Mouse (Mus musculus) lung, postnatal 4 days (tissue): Measurements from ENCODE around the gene Kif26b.

ENCODE experiments used
- DNase-seq, 2 experiments: peaks; one replicate each; pipeline ENCODE4 v3.0.0; 2021

Gene Kif26b

DNA sequence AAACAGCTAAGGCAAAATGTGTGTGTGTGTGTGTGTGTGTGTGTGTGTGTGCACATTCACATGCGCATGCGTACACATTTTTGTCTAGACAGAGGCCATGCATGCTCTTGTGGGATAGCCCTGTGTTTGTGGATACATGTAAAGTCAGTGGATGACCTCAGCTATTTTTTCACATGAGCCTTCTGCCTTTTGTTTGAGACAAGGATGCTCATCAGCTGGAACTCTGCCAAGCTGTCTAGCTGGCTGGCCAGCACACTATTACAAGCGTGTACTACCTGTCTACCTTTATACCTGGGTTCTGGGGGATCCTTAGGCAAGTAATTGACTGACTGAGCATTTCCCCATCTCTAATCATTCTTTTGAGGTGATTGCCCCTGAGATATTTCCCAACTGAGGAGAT, 201.3 kb downstream of the Kif26b start:
- no peak for DNase-seq

DNA sequence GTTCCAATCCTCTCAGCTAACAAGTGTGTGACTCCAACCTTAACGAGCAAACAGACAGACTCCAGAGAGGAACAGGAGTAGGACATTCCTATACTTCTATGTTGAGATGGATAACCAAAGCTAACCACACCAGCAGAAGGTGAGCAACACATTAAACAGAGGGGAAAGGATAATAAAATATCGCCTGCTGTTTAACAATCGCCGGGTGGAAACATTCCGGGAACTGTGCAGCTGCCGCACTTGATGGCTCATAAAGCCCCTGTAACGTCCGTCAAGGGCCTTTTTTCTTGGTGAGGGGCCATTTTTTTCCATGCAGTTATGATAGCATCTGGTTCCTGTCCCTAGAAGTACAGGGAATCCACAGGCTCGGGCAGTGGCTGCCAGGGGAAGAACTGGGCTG, 204.1 kb downstream of the Kif26b start:
- DNase-seq, result no peak

DNA sequence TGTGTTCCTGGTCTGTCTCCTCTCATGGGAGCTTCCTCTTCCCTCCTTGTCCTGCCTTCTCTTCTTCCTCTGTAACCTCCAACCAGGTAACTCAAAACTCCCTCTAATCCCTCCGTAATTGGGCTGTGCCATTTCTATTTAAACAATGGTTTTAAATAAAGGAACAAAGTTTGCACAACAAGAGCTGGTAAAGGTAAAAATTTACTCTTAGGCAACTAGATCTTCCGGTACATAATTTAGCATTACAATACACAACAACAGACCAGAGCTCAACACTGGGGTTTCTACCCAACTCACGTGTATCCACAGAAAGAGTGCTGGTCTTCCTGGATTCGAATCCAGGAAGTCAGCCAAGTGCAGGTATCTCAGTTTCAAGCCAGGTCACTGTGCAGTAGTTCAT, 205.7 kb downstream of the Kif26b start:
- DNase-seq, result no peak

DNA sequence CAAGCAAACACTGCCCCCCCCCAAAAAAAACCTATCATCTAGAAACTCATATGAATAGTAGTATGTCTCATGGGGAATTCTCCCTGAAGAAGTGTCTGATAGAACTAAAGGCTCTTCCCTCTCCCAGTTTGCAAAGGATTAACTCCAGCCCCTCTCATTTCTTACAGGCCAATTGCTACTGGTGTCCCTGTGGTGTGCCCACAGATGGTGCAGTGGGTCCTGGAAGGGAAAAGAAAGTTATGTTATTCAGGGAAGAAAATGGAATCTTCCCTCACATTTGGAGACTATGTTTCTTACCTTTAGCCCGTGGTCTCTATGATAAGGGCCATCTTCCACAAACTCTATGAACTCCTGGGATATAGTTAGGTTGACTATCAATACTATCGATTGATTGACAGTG, 208.0 kb downstream of the Kif26b start:
- no peak for DNase-seq

DNA sequence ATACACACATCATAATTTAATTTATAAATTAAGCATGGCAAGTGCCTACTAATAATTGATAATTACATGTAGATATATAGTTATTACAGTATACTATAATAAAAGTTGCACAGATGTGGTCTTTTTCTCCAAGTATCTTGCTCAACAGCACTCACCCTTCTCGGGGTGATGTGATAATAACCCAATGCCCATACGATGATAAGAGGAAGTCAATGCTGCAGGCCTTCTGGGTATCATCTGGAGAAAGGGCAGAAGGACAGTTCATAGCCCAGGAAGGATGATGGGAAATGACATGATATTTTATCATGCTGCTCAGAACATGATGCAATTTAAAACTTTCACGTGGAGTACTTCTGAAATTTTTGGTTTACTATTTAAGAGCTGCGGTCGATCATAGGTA, 214.9 kb downstream of the Kif26b start:
- no peak for DNase-seq

DNA sequence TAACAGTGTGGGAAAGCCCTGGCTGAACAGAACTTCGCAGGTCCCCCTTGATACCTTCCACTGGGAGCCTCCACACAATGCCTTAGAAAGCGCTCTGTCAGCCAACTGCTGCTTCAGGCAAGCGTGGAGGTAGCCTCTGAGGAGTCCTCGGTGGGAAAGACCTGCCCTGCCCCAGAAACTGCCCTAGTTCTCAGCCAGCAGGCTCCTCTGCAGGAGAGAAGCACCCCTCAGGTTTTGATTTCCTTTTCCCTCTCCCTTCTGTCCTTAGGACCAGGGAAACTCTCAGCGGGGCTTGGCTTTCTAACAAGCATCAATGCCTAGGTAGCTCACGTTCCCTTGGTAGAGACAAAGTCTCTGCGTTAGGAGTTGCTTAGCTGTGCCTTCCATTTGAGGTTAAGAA, 215.6 kb downstream of the Kif26b start:
- no peak for DNase-seq

DNA sequence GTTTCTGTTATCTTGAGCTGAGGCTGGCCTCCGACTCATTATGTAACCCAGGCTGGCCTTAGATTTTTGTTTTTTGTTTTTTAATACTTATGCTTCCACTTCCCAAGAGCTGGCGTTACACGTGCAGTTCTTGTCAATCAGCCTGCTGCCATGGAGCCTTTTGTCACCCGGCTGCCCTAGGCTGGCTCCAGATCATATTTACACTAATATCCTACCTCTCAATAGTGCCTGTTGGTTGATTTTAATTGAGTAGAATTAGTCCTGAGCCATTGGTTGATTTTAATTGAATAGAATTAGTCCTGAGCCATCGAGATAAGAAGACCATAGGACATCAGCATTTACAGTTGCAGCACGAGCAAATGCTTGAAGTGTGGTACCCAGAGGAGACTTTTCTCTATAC, 216.0 kb downstream of the Kif26b start:
- DNase-seq, result no peak

DNA sequence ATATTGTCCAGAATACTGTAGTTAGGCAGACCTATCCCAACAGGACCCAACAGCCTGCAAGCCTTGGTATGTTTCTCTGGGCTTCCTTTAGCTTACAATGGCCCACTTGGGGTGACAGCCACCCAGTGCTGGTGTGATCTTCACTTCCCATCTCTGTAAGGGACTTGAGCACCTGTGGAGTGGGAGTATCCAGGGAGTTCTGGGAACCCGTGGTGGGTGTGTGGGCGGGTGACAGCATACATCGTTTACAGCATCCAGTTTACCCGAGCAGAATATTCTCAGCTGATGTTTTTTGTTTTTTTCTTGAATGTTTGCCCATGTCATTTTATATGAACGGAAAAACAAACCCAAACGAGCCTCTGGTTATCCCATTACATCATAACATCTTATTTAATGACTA, 216.5 kb downstream of the Kif26b start:
- DNase-seq, result no peak

DNA sequence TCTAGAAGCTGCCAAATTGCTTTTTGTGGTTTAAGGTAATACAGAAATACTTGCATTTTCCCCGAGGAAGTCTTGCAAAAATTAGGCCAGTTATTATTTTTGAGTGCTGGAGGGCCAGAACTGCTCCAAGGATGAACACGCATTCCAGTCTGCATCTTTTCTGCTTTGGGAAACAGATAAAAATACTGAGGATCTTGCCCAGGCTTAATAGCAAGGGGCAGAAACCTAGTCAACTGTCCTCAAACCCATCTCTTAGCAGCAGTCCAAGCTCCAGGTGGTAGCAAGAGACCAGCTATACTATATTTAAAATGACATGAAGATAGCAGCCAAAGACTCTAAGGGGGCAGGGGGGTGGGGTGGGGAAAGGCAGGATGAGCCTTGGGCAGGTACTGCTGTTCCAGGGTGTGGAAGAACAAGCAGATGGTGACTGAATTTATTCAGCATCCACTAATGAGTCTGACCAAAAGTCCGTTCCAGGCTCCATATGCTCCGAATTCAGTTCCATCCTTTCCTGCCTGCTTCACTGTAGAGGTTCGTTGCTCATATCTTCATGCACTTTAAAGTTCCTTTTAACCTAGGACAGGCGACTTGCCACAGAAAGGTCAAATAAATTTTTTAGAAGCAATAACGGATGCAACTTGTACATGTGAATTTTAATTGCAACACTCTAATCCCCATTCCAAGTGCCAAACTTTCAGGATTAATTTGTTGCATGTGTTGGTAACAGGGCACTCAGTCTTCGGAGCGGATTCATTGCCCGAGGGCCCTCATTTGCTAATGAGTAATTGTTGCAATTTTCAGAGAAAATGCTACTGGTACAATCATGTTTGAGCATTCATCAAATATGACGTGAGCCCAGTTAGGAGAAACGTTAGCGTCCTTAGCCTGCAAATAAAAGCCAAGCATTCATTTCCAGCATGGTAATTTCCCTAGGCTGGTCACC, 218.6 kb downstream of the Kif26b start:
- no peak for DNase-seq

DNA sequence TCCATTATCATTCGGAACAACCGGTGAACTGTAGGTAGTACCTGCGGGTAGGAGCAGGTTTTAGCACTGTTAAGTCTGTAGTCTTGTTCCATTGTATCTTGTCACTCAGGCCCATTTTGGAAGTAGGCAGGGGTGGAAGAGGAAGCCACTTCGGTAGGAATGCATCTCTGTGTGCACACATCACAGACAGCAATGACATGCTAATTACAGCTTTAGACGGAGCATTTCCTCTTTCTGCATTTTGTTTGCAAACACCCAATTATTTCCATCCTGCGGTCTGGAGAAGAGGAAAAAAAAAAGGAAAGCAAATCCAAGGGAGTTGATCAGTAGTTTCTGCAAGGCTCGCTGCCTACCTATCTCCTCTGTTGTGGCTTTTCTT, 219.3 kb downstream of the Kif26b start:
- DNase-seq, result no peak

DNA sequence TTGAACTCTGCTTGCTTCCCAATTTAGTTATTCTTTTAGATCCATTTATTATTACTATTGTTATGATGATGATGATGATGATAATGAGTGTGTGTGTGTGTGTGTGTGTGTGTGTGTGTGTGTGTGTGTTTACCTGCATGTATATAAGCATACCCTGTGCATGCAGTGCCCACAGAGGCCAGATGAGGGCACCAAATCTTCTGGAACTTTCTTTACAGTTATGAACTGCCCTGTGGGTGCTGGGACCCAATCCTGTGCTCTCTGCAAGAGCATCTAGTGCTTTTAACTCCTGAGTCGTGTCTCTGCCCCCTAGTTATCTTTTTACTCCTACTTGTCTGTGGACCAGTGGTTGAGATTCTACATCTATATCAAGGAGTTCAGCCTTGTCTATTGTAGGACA, 219.7 kb downstream of the Kif26b start:
- no peak for DNase-seq

DNA sequence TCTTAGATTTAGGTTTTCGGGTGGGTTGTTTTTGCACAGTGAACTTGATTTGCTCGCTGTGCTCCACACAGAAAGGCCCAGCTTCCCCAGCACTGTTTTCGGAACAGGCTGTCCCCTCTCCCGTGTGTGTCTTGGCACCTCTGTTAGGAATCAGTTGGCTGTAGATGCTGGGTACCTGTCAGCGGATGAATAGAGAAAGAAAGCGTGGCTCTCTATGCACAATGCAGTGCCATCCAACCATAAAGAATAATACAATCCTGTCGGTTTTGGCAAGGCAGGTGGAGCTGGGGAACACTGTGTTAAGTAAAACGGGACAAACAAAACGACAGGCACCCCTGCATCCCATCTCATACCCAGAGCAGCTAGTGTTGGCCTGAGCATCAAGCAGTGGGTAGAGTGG, 220.9 kb downstream of the Kif26b start:
- DNase-seq, result no peak

DNA sequence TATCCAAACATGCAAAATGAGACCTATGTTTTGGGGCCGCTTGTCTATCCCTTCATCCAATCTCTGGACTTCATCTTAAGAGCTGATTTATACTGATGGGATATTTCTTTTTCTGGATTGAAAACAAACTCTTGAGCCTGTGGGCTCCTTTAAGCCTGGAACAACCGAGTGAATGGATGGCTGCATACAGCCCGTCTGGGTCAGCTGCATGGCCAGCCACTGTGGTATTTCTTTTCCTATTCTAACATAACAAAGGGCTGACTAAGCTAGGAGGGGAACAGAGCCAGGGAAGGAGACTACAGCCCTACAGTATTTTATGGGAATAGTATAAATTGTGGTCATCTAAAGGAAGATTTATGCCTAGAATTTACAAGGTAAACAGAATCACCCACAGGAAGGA, 229.5 kb downstream of the Kif26b start:
- DNase-seq, result no peak

DNA sequence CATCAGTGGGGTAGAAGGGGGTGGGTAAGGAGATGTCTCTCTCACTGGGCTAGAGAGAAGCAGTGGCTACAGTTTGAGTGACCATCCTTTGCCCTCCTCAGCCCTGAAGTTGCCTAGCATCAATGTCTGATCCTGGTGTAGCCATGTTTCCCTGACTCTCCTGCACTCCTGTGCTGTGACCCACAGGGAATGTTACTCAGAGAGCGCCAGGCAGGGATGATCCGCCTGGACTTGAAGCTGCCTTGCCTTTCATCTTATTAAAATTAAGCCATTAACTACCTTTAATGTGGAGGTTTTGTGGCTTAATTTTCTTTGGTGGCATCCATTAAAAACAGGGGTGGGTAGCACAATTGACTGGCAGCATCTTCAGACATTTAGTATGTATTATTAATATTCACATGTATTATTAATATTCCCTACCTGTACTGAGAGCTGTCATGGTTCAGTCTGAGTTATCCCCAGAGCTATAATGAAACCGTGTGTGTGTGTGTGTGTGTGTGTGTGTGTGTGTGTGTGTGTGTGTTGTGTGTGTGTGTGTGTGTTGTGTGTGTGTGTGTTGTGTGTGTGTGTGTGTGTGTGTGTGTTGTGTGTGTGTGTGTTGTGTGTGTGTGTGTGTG, 233.3 kb downstream of the Kif26b start:
- DNase-seq, result no peak

DNA sequence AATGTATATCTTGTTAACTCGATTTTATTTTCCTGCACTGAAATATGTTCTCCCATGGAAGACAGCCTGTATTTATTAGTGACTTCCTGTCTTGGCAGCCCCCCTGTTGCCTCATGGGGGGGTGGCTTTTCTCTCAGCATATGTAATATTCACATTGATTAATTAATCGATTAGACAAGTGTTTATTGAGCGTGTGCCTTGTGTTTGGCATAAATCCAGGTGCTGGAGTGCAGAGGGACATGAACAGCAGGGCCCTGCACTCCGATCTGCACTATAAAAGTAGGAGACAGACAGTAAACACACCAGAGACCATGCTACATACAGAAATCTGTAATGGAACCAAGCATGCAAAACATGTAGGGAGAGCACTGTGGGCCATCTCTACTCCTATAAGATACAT, 236.0 kb downstream of the Kif26b start:
- no peak for DNase-seq

DNA sequence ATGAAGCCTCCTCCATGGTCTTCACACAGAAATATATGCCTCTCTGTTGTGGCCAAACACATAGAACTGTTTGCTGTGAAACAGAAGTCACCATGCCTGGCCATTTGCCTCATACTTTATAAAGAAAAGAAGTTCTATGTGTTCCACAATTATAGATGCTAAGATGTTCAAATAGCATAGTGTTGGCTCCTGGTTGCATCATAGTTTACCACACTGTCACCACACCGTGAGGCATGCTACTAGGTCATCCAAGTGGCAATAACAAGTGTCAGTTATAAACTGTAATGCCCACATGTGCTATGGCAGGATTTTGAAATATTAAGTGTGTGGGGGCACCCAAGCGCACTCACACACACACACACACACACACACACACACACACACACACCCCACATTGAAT, 236.7 kb downstream of the Kif26b start:
- DNase-seq, result no peak

DNA sequence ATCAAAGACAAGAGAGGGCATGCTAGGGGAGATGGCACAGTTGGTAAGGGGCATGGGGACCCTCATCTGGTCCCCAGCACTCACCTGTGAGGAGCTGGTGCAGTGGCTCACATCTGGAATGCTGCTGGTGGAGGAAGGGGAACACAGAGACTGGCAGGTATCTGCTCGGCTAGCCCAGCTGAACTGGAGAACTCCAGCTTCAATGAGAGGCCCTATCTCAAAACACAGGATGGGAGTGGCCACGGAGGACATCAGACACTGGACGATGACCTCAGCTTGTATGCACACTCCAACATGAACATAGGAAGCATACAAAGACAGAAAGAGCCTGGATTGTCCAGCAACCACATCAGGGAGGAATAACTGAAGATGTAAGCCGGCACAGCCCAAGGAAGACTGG, 240.1 kb downstream of the Kif26b start:
- no peak for DNase-seq

DNA sequence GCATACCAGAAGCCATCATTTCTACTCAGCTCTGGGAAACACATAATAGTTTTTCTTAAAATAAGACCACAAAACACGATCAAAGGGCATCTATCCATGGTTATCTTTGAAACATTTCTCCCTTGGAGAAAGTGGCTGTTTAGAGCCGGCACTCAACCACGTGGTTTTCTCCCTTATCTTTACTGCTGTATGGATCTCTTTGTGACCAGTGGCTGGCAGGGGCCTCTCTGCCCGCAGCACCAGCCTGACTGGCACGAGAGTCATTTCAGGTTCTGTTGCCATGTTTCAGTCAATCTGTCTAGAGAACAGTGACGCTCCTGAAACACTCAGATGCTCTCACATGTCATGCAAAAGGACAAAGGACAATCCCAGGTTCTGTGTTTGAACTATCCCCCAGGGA, 241.1 kb downstream of the Kif26b start:
- no peak for DNase-seq

DNA sequence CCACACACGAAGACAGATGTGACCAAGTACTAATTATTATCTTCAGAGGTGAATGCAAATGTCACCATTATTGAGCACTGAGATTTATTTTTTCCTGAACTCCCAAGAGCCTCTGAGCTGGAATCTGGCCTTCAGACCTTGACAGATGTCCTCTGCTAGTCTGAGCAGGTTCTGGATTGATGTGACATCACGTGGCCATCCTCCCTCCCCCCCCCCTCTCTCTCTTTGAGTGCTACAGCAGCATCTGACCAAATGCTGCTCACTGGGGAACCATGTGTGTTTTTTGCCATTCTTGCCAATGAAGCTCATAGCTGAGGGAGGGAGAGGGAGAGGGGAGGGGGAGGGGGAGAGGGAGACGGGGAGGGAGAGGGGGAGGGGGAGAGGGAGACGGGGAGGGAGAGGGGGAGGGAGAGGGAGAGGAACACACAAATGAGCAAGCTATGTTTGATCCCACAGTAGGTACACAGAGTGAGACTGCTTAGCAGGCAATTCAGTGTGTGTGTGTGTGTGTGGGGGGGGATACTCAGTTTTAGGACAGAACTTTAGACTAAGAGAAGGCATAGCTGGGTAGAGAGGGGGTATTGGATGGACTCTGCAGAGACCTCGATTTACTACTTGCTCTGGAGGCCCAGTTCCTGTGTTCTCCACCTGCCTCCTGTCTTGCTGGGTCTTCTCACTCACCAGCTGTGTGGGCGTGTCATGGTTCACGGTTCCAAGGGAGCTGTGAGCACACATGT, 241.9 kb downstream of the Kif26b start:
- no peak for DNase-seq

DNA sequence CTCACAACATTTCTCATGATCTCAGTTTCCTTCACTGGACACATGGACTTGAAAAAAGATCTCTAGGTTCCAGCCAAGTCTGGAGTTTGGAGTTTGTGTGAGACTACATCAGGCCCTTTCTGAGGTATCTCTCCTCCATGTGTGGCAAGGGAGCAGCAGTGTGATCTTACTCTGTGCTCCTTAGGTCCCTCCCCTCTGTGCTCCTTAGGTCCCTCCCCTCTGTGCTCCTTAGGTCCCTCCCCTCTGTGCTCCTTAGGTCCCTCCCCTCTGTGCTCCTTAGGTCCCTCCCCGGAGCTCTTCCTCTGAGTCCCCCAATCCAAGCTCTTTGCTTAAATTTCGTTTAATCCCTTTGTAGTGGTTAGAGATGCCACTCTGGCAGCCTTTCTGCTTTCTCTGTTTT, 250.8 kb downstream of the Kif26b start:
- DNase-seq, result no peak

DNA sequence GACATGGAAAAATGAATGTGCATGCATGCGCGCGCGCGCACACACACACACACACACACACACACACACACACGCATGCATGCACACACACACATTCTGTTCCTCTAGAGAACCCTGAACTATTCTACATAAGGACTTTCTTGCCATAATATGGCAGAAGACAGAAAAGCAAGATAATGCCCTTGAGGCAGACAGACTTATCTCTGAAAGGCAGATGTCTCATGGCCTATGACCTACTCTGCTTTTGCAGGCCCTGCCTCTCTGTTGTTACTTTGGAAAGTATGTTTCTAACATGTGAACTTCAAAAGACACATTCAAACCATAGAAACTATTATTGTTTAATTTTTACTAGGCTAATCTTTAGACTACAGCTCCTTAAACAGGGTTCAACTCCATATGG, 255.1 kb downstream of the Kif26b start:
- no peak for DNase-seq

DNA sequence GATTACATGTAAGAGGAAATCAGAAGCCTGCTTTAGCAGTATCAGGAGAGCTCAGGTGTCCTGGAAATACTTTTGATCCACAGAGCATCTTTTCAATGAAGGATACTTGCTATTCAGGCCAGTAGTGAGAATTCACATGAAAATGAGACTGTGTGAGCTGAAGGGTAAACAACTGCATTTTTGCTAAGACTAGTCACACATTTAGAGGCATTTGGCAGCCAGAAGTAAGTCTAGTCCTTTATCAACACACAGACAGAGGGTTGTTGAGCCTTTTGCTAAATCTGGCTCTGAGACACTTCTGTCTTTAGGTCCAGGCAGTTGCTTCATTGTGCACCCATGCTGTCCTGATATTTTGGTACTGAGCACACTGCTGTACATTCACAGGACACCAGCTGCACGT, 262.3 kb downstream of the Kif26b start:
- no peak for DNase-seq

DNA sequence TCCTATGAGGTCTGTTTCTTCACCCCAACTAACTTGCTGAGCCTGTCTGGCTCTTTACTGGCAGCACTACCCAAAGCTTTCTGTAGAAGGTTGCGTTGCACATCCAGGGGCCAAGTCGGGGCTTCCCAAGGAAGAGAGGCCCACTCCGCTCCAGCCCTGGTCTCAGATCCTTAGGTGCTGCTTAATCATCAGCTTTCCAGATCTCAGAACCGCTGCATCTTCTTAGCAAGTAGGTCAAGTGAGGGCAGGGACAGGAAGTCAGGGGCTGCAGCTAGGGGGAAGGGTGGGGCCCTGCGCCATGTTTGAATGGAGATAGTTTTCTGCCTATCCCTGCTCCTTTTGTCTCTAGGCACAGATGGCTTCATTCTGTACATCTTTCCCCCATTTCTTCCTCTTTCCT, 263.8 kb downstream of the Kif26b start:
- no peak for DNase-seq

DNA sequence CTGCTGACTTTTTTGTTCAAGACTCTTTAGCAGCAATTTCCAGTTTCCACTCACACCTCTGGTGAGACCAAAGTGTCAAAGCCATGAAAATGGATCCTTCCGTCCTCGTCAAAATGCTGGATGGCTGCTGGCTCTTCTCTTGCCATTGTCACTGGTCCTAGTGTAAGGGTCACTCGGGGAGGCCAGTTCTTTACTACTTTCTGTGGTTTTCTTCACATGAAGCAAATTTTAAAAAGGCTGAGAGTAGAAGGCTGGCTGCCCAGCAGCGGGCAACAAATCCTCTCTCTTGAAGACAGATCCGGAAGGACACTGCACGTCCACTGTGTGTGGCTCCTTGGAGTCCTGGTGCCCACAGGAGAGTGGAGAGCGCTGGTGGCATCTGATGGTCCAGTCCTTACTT, 265.9 kb downstream of the Kif26b start:
- DNase-seq, result no peak
